Mouse (Mus musculus): ENCODE measurements around the gene Adgrg1.

GRCm38 (mm10) chr8:94953624-94954367 is 20.8 kb upstream of the Adgrg1 start:
- TF ChIP-seq POLR2A (IDR thresholded peaks at IDR 0.05; ENCODE audit: insufficient read depth, low read depth, low read length) (no peak), CTCF (IDR thresholded peaks at IDR 0.05) (no peak), EP300 (IDR thresholded peaks at IDR 0.05; ENCODE audit: insufficient read depth, low read depth, low read length) (no peak)
